Mouse (Mus musculus) forebrain, embryonic 16.5 days (tissue): ENCODE results near the gene Sema3e. TPM values are rescaled to one million over a fixed set of nuclear protein-coding genes. Genes with fewer than 3 reads are reported as not detected.

Experiments
- ATAC-seq: fragments of 200-750 bp; cut with Nextera tagmentation; 2 replicates; pipeline ENCODE4 v1.8.0; 2017; ENCODE audit warnings: mild to moderate bottlenecking, moderate library complexity
- H3K27ac ChIP-seq: fragments of 300-500 bp; sonication (generic); 2 replicates; pipeline ENCODE4 v1.5.1; 2014; ENCODE audit warnings: low read length, control low read depth
- H3K27me3 ChIP-seq: fragments of 300-500 bp; sonication (generic); replicated peaks from 2 replicates; pipeline ENCODE4 v1.6.1; 2014; ENCODE audit warnings: low read length; ENCODE audit not compliant: control insufficient read depth, insufficient read depth
- H3K36me3 ChIP-seq: fragments of 300-500 bp; sonication (generic); 2 replicates; pipeline ENCODE4 v1.6.1; 2014; ENCODE audit not compliant: control insufficient read depth, insufficient read depth
- H3K4me1 ChIP-seq: fragments of 300-500 bp; sonication (generic); replicated peaks from 2 replicates; pipeline ENCODE4 v1.6.1; 2014; ENCODE audit warnings: low read length; ENCODE audit not compliant: control insufficient read depth, insufficient read depth
- H3K4me2 ChIP-seq: fragments of 300-500 bp; sonication (generic); 2 replicates; pipeline ENCODE4 v1.6.1; 2014; ENCODE audit warnings: mild to moderate bottlenecking, low read length, control low read depth
- H3K4me3 ChIP-seq: fragments of 300-500 bp; sonication (generic); replicated peaks from 2 replicates; pipeline ENCODE4 v1.5.1; 2014; ENCODE audit warnings: mild to moderate bottlenecking, low read length, control low read depth
- H3K9ac ChIP-seq: fragments of 300-500 bp; sonication (generic); replicated peaks from 2 replicates; pipeline ENCODE4 v1.6.1; 2014; ENCODE audit warnings: low read depth, low read length, control low read depth
- H3K9me3 ChIP-seq: fragments of 300-500 bp; sonication (generic); 2 replicates; pipeline ENCODE4 v1.6.1; 2016; ENCODE audit warnings: low read length; ENCODE audit not compliant: control insufficient read depth
- WGBS: fragments of 180-500 bp; shearing (Covaris S2); extraction: QIAGEN DNeasy Blood & Tissue Kit; methylation state at CpG from one replicate; pipeline ENCODE4 v1.1.7; 2014; 5-methylcytosine and 5-hydroxymethylcytosine counted together
- polyA plus RNA-seq: library from polyadenylated mRNA; unstranded; fragments of >200 nt; fragmentation: Nextera tagmentation; extraction: Ambion mirVana; gene quantifications from 2 replicates; pipeline ENCODE4 v1.2.1, GENCODE M21; 2015

Gene Sema3e
- 2.4 and 2.6 TPM in 2 replicates for polyA plus RNA-seq

DNA sequence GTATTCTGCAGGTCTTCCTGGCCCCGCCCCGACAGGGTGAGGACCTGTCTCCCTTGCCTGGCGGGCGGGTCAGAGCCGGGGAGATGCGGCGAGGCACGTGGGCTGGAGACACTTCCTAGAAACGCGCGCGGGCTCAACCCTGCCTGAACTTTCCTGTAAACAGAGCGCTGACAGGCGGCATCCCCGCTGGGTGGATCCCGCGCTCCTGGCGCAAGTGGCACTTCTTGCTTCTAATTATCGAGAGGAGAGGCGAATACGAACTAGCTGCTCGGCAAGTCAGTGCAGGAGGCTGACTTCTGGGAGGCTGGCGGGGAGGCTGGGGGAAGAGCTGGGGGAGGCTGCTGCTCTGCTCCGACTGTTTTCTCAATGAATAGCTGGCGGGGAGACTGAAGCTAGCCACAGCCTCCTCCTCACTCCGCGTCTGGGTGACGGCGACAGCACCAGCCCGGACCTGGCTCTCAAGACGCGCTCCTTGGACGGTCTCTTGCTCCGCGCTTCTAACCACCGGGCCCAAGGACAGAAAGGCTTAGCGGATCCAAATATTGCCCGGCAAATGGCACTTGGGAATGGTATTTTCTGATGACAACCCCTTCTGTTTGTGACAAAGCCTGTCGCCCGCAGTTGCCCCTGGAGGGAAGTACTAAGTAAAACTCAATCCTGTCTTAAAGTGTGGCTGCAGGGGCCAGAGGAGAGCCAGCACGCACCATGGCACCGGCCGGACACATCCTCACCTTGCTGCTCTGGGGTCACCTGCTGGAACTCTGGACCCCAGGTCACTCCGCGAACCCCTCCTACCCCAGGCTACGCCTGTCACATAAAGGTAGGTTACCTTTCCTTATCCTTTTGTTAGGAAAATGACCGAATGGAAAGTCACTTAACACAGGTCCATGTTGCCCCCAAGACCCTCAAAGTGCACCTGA is at the start of gene Sema3e:
Sema3e (plus strand) TSS at position 72 of the 920 bp plus-strand sequence.
- Histone ChIP-seq H3K27ac (no peak within 1 kb of the TSS), H3K9me3 (peaks cover 4% of the 10 kb centered on the region; the same call in 1 of the 2 replicates), H3K9ac (peak within 1 kb of the TSS; percentile 69), H3K27me3 (no peaks in the 10 kb centered on the region), H3K4me3 (peak within 1 kb of the TSS; percentile 51), H3K4me2 (peak within 1 kb of the TSS; percentile 78), H3K36me3 (no peaks in the 10 kb centered on the region), H3K4me1 (peaks cover 5% of the 10 kb centered on the region)
- ATAC-seq: peak; percentile 88
- WGBS: under 1% methylated on average over 47 of the region's 47 CpGs

- Histone ChIP-seq H3K27ac (no peak overlapping the region), H3K9me3 (no peaks in the 10 kb centered on the region), H3K9ac (no peak overlapping the region), H3K36me3 (no peaks in the 10 kb centered on the region), H3K4me3 (no peak overlapping the region), H3K27me3 (no peaks in the 10 kb centered on the region), H3K4me2 (no peak overlapping the region), H3K4me1 (peaks cover 3% of the 10 kb centered on the region; the same call in 1 of the 2 replicates)
- no peak for ATAC-seq
- WGBS: 90% methylated on average over 3 of the region's 3 CpGs
These were observed 47.5 kb upstream of the Sema3e start for GRCm38 (mm10) chr5:13977576-13977975.

- no peaks in the 10 kb centered on the region for H3K9me3 ChIP-seq
These were observed 45.9 kb upstream of the Sema3e start for GRCm38 (mm10) chr5:13979156-13979555.

GRCm38 (mm10) chr5:13982417-13983054 is 42.5 kb upstream of the Sema3e start:
- Histone ChIP-seq H3K36me3 (no peaks in the 10 kb centered on the region), H3K4me3 (no peak overlapping the region), H3K27ac (no peak overlapping the region), H3K27me3 (no peaks in the 10 kb centered on the region), H3K4me1 (peaks cover 4% of the 10 kb centered on the region; the same call in 1 of the 2 replicates), H3K4me2 (no peak overlapping the region), H3K9ac (no peak overlapping the region), H3K9me3 (no peaks in the 10 kb centered on the region)
- WGBS: 11% methylated on average over 7 of the region's 7 CpGs
- ATAC-seq: peak; percentile 89

More at GRCm38 (mm10) chr5:13979156-13979555, 45.9 kb upstream of the Sema3e start:
- Histone ChIP-seq H3K36me3 (no peaks in the 10 kb centered on the region), H3K9ac (no peak overlapping the region), H3K4me2 (no peak overlapping the region), H3K4me3 (no peak overlapping the region), H3K27ac (no peak overlapping the region), H3K27me3 (no peaks in the 10 kb centered on the region), H3K4me1 (peaks cover 4% of the 10 kb centered on the region; the same call in 1 of the 2 replicates)
- ATAC-seq: no peak
- WGBS: 89% methylated on average over 4 of the region's 4 CpGs

DNA sequence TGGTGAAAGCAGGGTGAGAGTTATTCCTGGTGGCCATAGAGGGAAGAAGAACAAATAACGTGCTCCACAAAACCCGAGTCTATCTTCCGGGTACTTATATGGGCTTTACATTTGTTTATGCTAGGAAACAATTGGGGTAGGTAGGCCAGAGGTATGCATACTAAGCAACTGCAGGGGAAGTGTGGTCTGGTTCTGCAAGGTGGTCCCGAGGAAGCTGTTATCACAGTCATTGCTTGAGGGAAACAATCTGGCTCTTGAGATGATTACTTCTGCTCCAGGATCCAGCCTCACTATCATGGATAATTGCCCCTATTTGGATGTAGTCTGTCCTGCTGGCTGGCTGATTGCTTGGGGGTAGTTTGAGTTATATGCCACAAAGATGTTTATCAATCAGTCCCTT is 41.5 kb upstream of the Sema3e start:
- peaks cover 4% of the 10 kb centered on the region; the same call in 1 of the 2 replicates for H3K4me1 ChIP-seq
- no peak for ATAC-seq
- no peaks in the 10 kb centered on the region for H3K9me3 ChIP-seq
- no peak overlapping the region for H3K9ac ChIP-seq
- no peak overlapping the region for H3K4me2 ChIP-seq
- H3K36me3 ChIP-seq: no peaks in the 10 kb centered on the region
- 83% methylated on average over 4 of the region's 4 CpGs for WGBS
- no peaks in the 10 kb centered on the region for H3K27me3 ChIP-seq
- H3K4me3 ChIP-seq: no peak overlapping the region
- H3K27ac ChIP-seq: no peak overlapping the region

- H3K27me3 ChIP-seq: no peaks in the 10 kb centered on the region
- no peaks in the 10 kb centered on the region for H3K9me3 ChIP-seq
- H3K4me2 ChIP-seq: no peak overlapping the region
- no peak for ATAC-seq
- H3K27ac ChIP-seq: no peak overlapping the region
- no peak overlapping the region for H3K9ac ChIP-seq
- WGBS: 95% methylated on average over 3 of the region's 3 CpGs
- H3K36me3 ChIP-seq: no peaks in the 10 kb centered on the region
- no peak overlapping the region for H3K4me3 ChIP-seq
- H3K4me1 ChIP-seq: peaks cover 4% of the 10 kb centered on the region; the same call in 1 of the 2 replicates
These were observed 39.4 kb upstream of the Sema3e start for GRCm38 (mm10) chr5:13985669-13986068.

DNA sequence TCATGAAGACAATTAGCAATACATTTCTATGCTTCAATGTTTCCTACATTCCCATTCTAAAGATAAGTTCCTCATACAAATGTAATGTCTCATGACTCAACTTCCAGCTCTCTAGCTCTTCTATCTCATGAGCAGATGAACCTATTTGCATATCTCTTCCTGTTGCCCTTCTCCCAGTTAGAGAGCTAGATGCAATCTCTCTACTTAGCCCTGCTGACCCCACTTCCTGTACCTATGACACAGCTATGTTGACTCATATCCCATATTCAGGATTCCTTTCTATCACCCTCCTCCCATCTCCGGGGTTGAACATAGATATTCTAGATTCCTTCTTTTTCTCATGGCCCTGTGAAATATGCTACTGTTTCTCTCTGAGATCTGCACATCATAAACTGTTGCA is 38.0 kb upstream of the Sema3e start:
- peaks cover 4% of the 10 kb centered on the region; the same call in 1 of the 2 replicates for H3K4me1 ChIP-seq
- H3K4me3 ChIP-seq: no peak overlapping the region
- no peaks in the 10 kb centered on the region for H3K9me3 ChIP-seq
- H3K27me3 ChIP-seq: no peaks in the 10 kb centered on the region
- H3K4me2 ChIP-seq: no peak overlapping the region
- H3K9ac ChIP-seq: no peak overlapping the region
- H3K36me3 ChIP-seq: no peaks in the 10 kb centered on the region
- WGBS: 97% methylated on average over 1 of the region's 1 CpGs
- H3K27ac ChIP-seq: no peak overlapping the region
- no peak for ATAC-seq

- Histone ChIP-seq H3K36me3 (no peaks in the 10 kb centered on the region), H3K4me3 (no peak overlapping the region), H3K27ac (no peak overlapping the region), H3K9me3 (no peaks in the 10 kb centered on the region), H3K9ac (no peak overlapping the region), H3K27me3 (no peaks in the 10 kb centered on the region), H3K4me2 (no peak overlapping the region), H3K4me1 (no peaks in the 10 kb centered on the region)
- 73% methylated on average over 2 of the region's 2 CpGs for WGBS
- ATAC-seq: no peak
These were observed 37.1 kb upstream of the Sema3e start for GRCm38 (mm10) chr5:13988023-13988422.

- Histone ChIP-seq H3K9ac (no peak overlapping the region), H3K4me2 (no peak overlapping the region), H3K36me3 (no peaks in the 10 kb centered on the region), H3K4me3 (no peak overlapping the region), H3K4me1 (no peaks in the 10 kb centered on the region), H3K9me3 (no peaks in the 10 kb centered on the region), H3K27me3 (no peaks in the 10 kb centered on the region), H3K27ac (no peak overlapping the region)
- 68% methylated on average over 11 of the region's 11 CpGs for WGBS
- no peak for ATAC-seq
These were observed 32.2 kb upstream of the Sema3e start for GRCm38 (mm10) chr5:13992734-13993396.
